Mouse (Mus musculus) forebrain, postnatal 0 days (tissue): ENCODE results near the gene Ppp1r7. TPM values are rescaled to one million over a fixed set of nuclear protein-coding genes. Genes with fewer than 3 reads are reported as not detected.
A peak's percentile ranks its signal among the peaks of the same experiment; 100 is the strongest.

Experiments
- ATAC-seq: fragments of 200-750 bp; cut with Nextera tagmentation; 2 replicates; pipeline ENCODE4 v1.8.0; 2017; ENCODE audit warnings: mild to moderate bottlenecking, moderate library complexity
- DNase-seq: peaks from one replicate; pipeline ENCODE4 v3.0.0-alpha.2; 2015
- H3K27ac ChIP-seq: fragments of 300-500 bp; sonication (generic); 2 replicates; pipeline ENCODE4 v1.5.1; 2014; ENCODE audit warnings: low read depth, mild to moderate bottlenecking, antibody characterized with exemption, low read length, moderate library complexity, mixed read lengths
- H3K27me3 ChIP-seq: fragments of 300-500 bp; sonication (generic); 2 replicates; pipeline ENCODE4 v1.6.1; 2014; ENCODE audit warnings: mild to moderate bottlenecking, low read length, mixed read lengths; ENCODE audit not compliant: insufficient read depth
- H3K36me3 ChIP-seq: fragments of 300-500 bp; sonication (generic); 2 replicates; pipeline ENCODE4 v1.6.1; 2014; ENCODE audit warnings: mild to moderate bottlenecking, moderate library complexity; ENCODE audit not compliant: insufficient read depth
- H3K4me1 ChIP-seq: fragments of 300-500 bp; sonication (generic); 2 replicates; pipeline ENCODE4 v1.6.1; 2014; ENCODE audit warnings: antibody characterized with exemption; ENCODE audit not compliant: insufficient read depth
- H3K4me2 ChIP-seq: fragments of 300-500 bp; sonication (generic); 2 replicates; pipeline ENCODE4 v1.6.1; 2014; ENCODE audit warnings: low read depth, mild to moderate bottlenecking, moderate library complexity
- H3K4me3 ChIP-seq: fragments of 300-500 bp; sonication (generic); 2 replicates; pipeline ENCODE4 v1.5.1; 2014; ENCODE audit warnings: low read depth, low read length, mixed read lengths
- H3K9ac ChIP-seq: fragments of 300-500 bp; sonication (generic); 2 replicates; pipeline ENCODE4 v1.6.1; 2014; ENCODE audit warnings: mild to moderate bottlenecking
- H3K9me3 ChIP-seq: fragments of 300-500 bp; sonication (generic); 2 replicates; pipeline ENCODE4 v1.6.1; 2016; ENCODE audit warnings: low read length
- CTCF ChIP-seq: sonication (generic); IDR thresholded peaks from 2 replicates; pipeline ENCODE4 v1.5.1; 2016; ENCODE audit warnings: antibody characterized with exemption, control low read depth, low read depth
- WGBS: fragments of 180-500 bp; shearing (Covaris S2); extraction: QIAGEN DNeasy Blood & Tissue Kit; methylation state at CpG from one replicate; pipeline ENCODE4 v1.1.7; 2014; 5-methylcytosine and 5-hydroxymethylcytosine counted together
- polyA plus RNA-seq: library from polyadenylated mRNA; unstranded; fragments of >200 nt; fragmentation: Nextera tagmentation; extraction: Ambion mirVana; gene quantifications from 2 replicates; pipeline ENCODE4 v1.2.1, GENCODE M21; 2015
- total RNA-seq: library from RNA; depleted of rRNA; stranded (reverse); fragments of >200 nt; gene quantifications from 2 replicates; pipeline ENCODE4 v1.2.3, GENCODE M21; 2014

The Ppp1r7 gene
- total and polyA plus RNA-seq, 2 experiments from 2014 or later: 13.9 to 62.0 TPM

GRCm38 (mm10) chr1:93365641-93366040 is 23.0 kb downstream of the Ppp1r7 start:
- Histone ChIP-seq H3K9me3 (no peaks in the 10 kb centered on the region), H3K4me3 (no peak overlapping the region), H3K27me3 (no peaks in the 10 kb centered on the region), H3K27ac (no peak overlapping the region), H3K36me3 (peaks cover 50% of the 10 kb centered on the region), H3K4me2 (no peak overlapping the region), H3K4me1 (no peaks in the 10 kb centered on the region), H3K9ac (no peak overlapping the region)
- WGBS: 96% methylated on average over 6 of the region's 6 CpGs
- TF ChIP-seq CTCF: no peak
- ATAC-seq: no peak
- DNase-seq: no peak

GRCm38 (mm10) chr1:93373665-93374064 is 31.0 kb downstream of the Ppp1r7 start, which contains the start of gene Ano7:
Ano7 (plus strand) TSS chr1:93373930.
- DNase-seq (no peak), ATAC-seq (no peak)
- H3K36me3 ChIP-seq: no peaks in the 10 kb centered on the region
- H3K9ac ChIP-seq: no peak within 1 kb of the TSS
- no peak within 1 kb of the TSS for H3K4me3 ChIP-seq
- no peak within 1 kb of the TSS for H3K4me2 ChIP-seq
- no peaks in the 10 kb centered on the region for H3K9me3 ChIP-seq
- WGBS: 81% methylated on average over 4 of the region's 4 CpGs
- no peaks in the 10 kb centered on the region for H3K27me3 ChIP-seq
- H3K4me1 ChIP-seq: no peaks in the 10 kb centered on the region
- no peak within 1 kb of the TSS for H3K27ac ChIP-seq
- TF ChIP-seq CTCF: no peak

DNA sequence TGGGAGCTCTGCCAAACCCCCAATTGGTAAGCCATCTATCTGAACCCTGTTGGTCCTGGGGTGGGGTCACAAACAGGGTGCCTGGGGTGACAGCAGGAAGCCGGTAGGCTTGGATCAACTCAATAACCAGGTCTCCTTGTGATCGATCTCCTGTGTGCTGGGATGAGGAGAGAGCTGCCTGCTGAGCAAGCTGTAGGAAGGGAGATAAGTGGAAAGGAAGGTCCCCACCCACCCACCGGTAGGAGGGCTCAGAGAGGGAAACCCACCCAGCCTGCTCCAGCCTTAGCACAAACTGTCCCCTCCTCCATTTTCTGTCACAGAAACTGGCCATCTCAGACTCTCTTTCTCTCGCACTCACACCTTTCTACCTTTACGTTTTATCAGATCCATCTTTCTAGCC is 34.7 kb downstream of the Ppp1r7 start:
- H3K4me1 ChIP-seq: no peaks in the 10 kb centered on the region
- no peak for TF ChIP-seq CTCF
- DNase-seq: no peak
- 76% methylated on average over 5 of the region's 5 CpGs for WGBS
- no peak for ATAC-seq
- no peaks in the 10 kb centered on the region for H3K9me3 ChIP-seq
- no peak overlapping the region for H3K9ac ChIP-seq
- H3K27me3 ChIP-seq: no peaks in the 10 kb centered on the region
- H3K4me3 ChIP-seq: no peak overlapping the region
- no peak overlapping the region for H3K4me2 ChIP-seq
- no peaks in the 10 kb centered on the region for H3K36me3 ChIP-seq
- no peak overlapping the region for H3K27ac ChIP-seq

GRCm38 (mm10) chr1:93379117-93379516 is 36.5 kb downstream of the Ppp1r7 start:
- Histone ChIP-seq H3K4me2 (no peak overlapping the region), H3K4me3 (no peak overlapping the region), H3K27ac (no peak overlapping the region), H3K36me3 (no peaks in the 10 kb centered on the region), H3K9ac (no peak overlapping the region), H3K9me3 (no peaks in the 10 kb centered on the region), H3K27me3 (no peaks in the 10 kb centered on the region), H3K4me1 (no peaks in the 10 kb centered on the region)
- 86% methylated on average over 5 of the region's 5 CpGs for WGBS
- DNase-seq (no peak), ATAC-seq (no peak)
- no peak for TF ChIP-seq CTCF

- no peak for TF ChIP-seq CTCF
Measured at GRCm38 (mm10) chr1:93387198-93387597, 44.5 kb downstream of the Ppp1r7 start.

DNA sequence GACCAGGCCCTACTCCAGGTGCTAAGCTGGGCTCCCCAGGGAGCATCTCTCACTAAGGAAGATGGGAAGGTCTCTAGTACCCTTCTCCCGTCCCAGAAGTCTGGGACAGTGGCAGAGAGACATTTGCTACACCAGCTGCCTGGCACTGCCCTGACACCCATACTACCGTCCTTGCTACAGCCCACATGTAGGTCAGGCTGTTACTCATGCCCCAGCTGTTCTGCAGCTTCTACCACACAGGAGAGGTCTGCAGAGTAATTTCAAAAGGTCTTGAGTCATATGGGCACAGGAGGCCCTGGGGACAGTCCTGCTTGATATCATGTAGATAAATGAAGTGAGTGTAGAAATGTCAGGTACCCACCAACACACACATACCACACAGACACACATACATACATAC is 46.3 kb downstream of the Ppp1r7 start:
- Histone ChIP-seq H3K27me3 (no peaks in the 10 kb centered on the region), H3K4me2 (no peak overlapping the region), H3K9ac (no peak overlapping the region), H3K9me3 (no peaks in the 10 kb centered on the region), H3K36me3 (no peaks in the 10 kb centered on the region), H3K27ac (no peak overlapping the region), H3K4me1 (no peaks in the 10 kb centered on the region), H3K4me3 (no peak overlapping the region)
- ATAC-seq (no peak), DNase-seq (no peak)
- 74% methylated on average over 2 of the region's 2 CpGs for WGBS
- no peak for TF ChIP-seq CTCF

More at GRCm38 (mm10) chr1:93387198-93387597, 44.5 kb downstream of the Ppp1r7 start:
- Histone ChIP-seq H3K36me3 (no peaks in the 10 kb centered on the region), H3K4me3 (no peak overlapping the region), H3K27me3 (no peaks in the 10 kb centered on the region), H3K4me2 (no peak overlapping the region), H3K9me3 (no peaks in the 10 kb centered on the region), H3K27ac (no peak overlapping the region), H3K4me1 (no peaks in the 10 kb centered on the region), H3K9ac (no peak overlapping the region)
- ATAC-seq (no peak), DNase-seq (no peak)
- 82% methylated on average over 2 of the region's 2 CpGs for WGBS

- Histone ChIP-seq H3K4me3 (no peak overlapping the region), H3K4me1 (no peaks in the 10 kb centered on the region), H3K4me2 (peak overlapping the region; percentile 32), H3K27me3 (no peaks in the 10 kb centered on the region), H3K9ac (no peak overlapping the region), H3K9me3 (no peaks in the 10 kb centered on the region), H3K27ac (no peak overlapping the region), H3K36me3 (no peaks in the 10 kb centered on the region)
- 28% methylated on average over 38 of the region's 38 CpGs for WGBS
- TF ChIP-seq CTCF: no peak
- DNase-seq (no peak), ATAC-seq (no peak)
Measured at GRCm38 (mm10) chr1:93401191-93402052, 58.8 kb downstream of the Ppp1r7 start.
